Mouse (Mus musculus) kidney, postnatal 25 days (tissue): Measurements from ENCODE around the gene Henmt1.

Source experiments
- DNase-seq, 2 experiments: peaks; one replicate each; pipeline ENCODE4 v3.0.0; 2021; ENCODE audit warnings: mixed read lengths in 2 of 2

Henmt1 gene

DNA sequence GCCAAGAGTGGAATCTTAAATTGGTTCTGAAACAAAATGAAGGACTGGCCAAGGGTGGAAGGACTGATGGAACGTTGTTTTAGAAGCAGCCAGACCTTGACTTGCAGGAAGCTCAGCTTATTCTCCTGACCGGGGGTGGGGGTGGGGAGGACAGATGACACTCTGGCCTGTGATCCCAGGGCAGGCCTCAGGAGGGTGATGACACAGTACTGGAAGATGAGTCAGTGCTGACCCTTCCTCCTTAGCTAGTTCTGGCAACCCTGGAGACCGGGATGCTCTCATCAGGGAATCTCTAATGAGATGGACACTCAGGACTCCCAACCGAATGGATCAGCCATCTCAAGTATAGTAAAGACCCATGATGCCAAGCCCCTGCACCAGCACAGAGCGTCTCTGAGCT lies 66.1 kb downstream of the Henmt1 start:
- no peak for DNase-seq

DNA sequence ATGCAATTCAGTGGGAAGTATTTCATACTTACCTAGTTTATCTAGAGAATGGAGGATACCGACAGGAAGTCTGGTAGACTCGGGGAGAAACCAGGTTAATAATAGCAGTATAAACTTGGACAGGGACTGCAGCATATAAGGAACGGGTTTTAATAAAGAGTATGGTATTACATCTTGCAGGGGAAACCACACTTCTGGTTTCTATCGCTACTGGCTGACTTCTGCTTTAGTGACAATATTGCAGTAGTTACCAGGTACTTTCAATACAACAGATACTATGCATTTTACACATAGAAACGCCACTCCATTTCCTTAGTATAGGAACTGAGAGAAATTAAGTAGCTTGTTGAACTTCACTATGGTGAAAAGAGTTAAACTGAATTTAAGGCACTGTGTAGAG lies 68.5 kb downstream of the Henmt1 start:
- no peak for DNase-seq
